Mouse (Mus musculus): ENCODE measurements around the gene Ccdc106. TPM values are rescaled to one million over a fixed set of nuclear protein-coding genes. Genes with fewer than 3 reads are reported as not detected.

Ccdc106 gene
- polyA plus RNA-seq, 1 experiment from 2014 or later, result 21.9 TPM

DNA sequence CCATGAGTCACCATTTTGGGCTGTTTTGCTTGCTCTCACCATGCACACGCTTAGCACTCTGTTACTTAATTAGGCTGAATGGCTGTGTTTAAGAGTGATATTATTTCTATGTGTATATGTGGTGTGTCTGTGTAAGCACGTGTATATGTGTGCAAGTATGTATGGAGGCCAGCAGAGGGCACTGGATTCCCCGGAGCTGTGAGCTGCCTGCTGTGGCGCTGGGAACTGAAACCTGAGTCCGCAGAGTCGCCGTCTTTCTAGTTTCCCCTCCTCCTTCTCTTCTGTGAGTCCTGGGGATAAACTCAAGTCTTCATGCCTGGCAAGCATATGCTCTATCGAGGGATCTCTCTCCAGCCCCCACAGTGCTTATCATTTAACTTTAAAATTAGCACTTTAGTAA lies 88.9 kb downstream of the Ccdc106 start:
- 78% methylated on average over 8 of the region's 8 CpGs for WGBS
- no peak overlapping the region for H3K9ac ChIP-seq (ENCODE audit: low read length)
- ATAC-seq (ENCODE audit: insufficient read depth, low FRiP score), result no peak

More for the DNA sequence above, 88.9 kb downstream of the Ccdc106 start:
- Histone ChIP-seq H3K27me3 (ENCODE audit: control insufficient read depth, insufficient read depth, low read length) (no peaks in the 10 kb centered on the region), H3K27ac (ENCODE audit: low read length) (no peak overlapping the region), H3K4me1 (ENCODE audit: control insufficient read depth, insufficient read depth, low read length) (no peaks in the 10 kb centered on the region), H3K36me3 (ENCODE audit: control insufficient read depth, insufficient read depth, low read length) (no peaks in the 10 kb centered on the region), H3K4me2 (ENCODE audit: low read depth, low read length) (no peak overlapping the region), H3K4me3 (replicated peaks; ENCODE audit: low read length) (no peak overlapping the region), H3K9me3 (replicated peaks; ENCODE audit: control insufficient read depth, low read length) (no peaks in the 10 kb centered on the region)

Other genes with a start within 250 kb of the Ccdc106 start
- not detected in 2 replicates for gene Fam71e2, start 249.3 kb upstream of the Ccdc106 start, polyA plus RNA-seq (2015; fragmentation: Nextera tagmentation; extraction: Ambion mirVana)
- 0.22 and 0.26 TPM in 2 replicates for gene Il11, start 237.7 kb upstream of the Ccdc106 start, polyA plus RNA-seq (2015; fragmentation: Nextera tagmentation; extraction: Ambion mirVana)
- gene Tmem190, start 237.6 kb upstream of the Ccdc106 start, polyA plus RNA-seq (2015; fragmentation: Nextera tagmentation; extraction: Ambion mirVana), result 0.72 and 0.79 TPM in 2 replicates
- 21.2 and 21.7 TPM in 2 replicates for gene Tmem238, start 230.9 kb upstream of the Ccdc106 start, polyA plus RNA-seq (2015; fragmentation: Nextera tagmentation; extraction: Ambion mirVana)
- 255 and 322 TPM in 2 replicates for gene Rpl28, start 227.7 kb upstream of the Ccdc106 start, polyA plus RNA-seq (2015; fragmentation: Nextera tagmentation; extraction: Ambion mirVana)
- gene Ube2s, start 208.0 kb upstream of the Ccdc106 start, polyA plus RNA-seq (2015; fragmentation: Nextera tagmentation; extraction: Ambion mirVana), result 204 and 212 TPM in 2 replicates
- 0.26 and 0.49 TPM in 2 replicates for gene Shisa7, start 175.9 kb upstream of the Ccdc106 start, polyA plus RNA-seq (2015; fragmentation: Nextera tagmentation; extraction: Ambion mirVana)
- 16.7 and 17.6 TPM in 2 replicates for gene Isoc2b, start 150.3 kb upstream of the Ccdc106 start, polyA plus RNA-seq (2015; fragmentation: Nextera tagmentation; extraction: Ambion mirVana)
- gene Isoc2a, start 143.4 kb upstream of the Ccdc106 start, polyA plus RNA-seq (2015; fragmentation: Nextera tagmentation; extraction: Ambion mirVana), result 1.1 and 1.5 TPM in 2 replicates
- 0.10 TPM in 1 of 2 replicates, not detected in the other for gene Gm36210, start 114.0 kb upstream of the Ccdc106 start, polyA plus RNA-seq (2015; fragmentation: Nextera tagmentation; extraction: Ambion mirVana)
- gene Zfp628, start 105.3 kb upstream of the Ccdc106 start, polyA plus RNA-seq (2015; fragmentation: Nextera tagmentation; extraction: Ambion mirVana), result 2.1 and 2.3 TPM in 2 replicates
- 3.0 and 4.0 TPM in 2 replicates for gene Nat14, start 98.5 kb upstream of the Ccdc106 start, polyA plus RNA-seq (2015; fragmentation: Nextera tagmentation; extraction: Ambion mirVana)
- gene Ssc5d, start 94.8 kb upstream of the Ccdc106 start, polyA plus RNA-seq (2015; fragmentation: Nextera tagmentation; extraction: Ambion mirVana), result 3.4 and 3.5 TPM in 2 replicates
- gene Sbk2, start 56.1 kb upstream of the Ccdc106 start, polyA plus RNA-seq (2015; fragmentation: Nextera tagmentation; extraction: Ambion mirVana), result 0.26 and 0.47 TPM in 2 replicates
- 0.11 TPM in 1 of 2 replicates, not detected in the other for gene Sbk3, start 49.4 kb upstream of the Ccdc106 start, polyA plus RNA-seq (2015; fragmentation: Nextera tagmentation; extraction: Ambion mirVana)
- gene Zfp579, start 24.4 kb upstream of the Ccdc106 start, polyA plus RNA-seq (2015; fragmentation: Nextera tagmentation; extraction: Ambion mirVana), result 23.0 and 26.5 TPM in 2 replicates
- 17.2 and 17.5 TPM in 2 replicates for gene Zfp524, start 6.1 kb upstream of the Ccdc106 start, polyA plus RNA-seq (2015; fragmentation: Nextera tagmentation; extraction: Ambion mirVana)
- gene Fiz1, start 5.9 kb upstream of the Ccdc106 start, polyA plus RNA-seq (2015; fragmentation: Nextera tagmentation; extraction: Ambion mirVana), result 18.9 and 22.6 TPM in 2 replicates
- gene Gm44973, start 5.1 kb upstream of the Ccdc106 start, polyA plus RNA-seq (2015; fragmentation: Nextera tagmentation; extraction: Ambion mirVana), result 0.99 and 1.3 TPM in 2 replicates
- gene Zfp865, start 177 bp upstream of the Ccdc106 start, polyA plus RNA-seq (2015; fragmentation: Nextera tagmentation; extraction: Ambion mirVana), result 3.7 and 4.1 TPM in 2 replicates
- not detected in 2 replicates for gene 4632433K11Rik, start 13.6 kb downstream of the Ccdc106 start, polyA plus RNA-seq (2015; fragmentation: Nextera tagmentation; extraction: Ambion mirVana)
- gene Zfp784, start 17.9 kb downstream of the Ccdc106 start, polyA plus RNA-seq (2015; fragmentation: Nextera tagmentation; extraction: Ambion mirVana), result 5.9 and 6.1 TPM in 2 replicates
- 19.2 and 20.2 TPM in 2 replicates for gene Zfp580, start 31.0 kb downstream of the Ccdc106 start, polyA plus RNA-seq (2015; fragmentation: Nextera tagmentation; extraction: Ambion mirVana)
- 76.3 and 81.1 TPM in 2 replicates for gene U2af2, start 41.6 kb downstream of the Ccdc106 start, polyA plus RNA-seq (2015; fragmentation: Nextera tagmentation; extraction: Ambion mirVana)
- gene Epn1, start 59.7 kb downstream of the Ccdc106 start, polyA plus RNA-seq (2015; fragmentation: Nextera tagmentation; extraction: Ambion mirVana), result 50.2 and 50.4 TPM in 2 replicates
- not detected in 2 replicates for gene Rfpl4, start 96.4 kb downstream of the Ccdc106 start, polyA plus RNA-seq (2015; fragmentation: Nextera tagmentation; extraction: Ambion mirVana)
- gene Rasl2-9, start 105.4 kb downstream of the Ccdc106 start, polyA plus RNA-seq (2015; fragmentation: Nextera tagmentation; extraction: Ambion mirVana), result 0.40 and 0.54 TPM in 2 replicates
- gene Vmn1r55, start 129.1 kb downstream of the Ccdc106 start, polyA plus RNA-seq (2015; fragmentation: Nextera tagmentation; extraction: Ambion mirVana), result not detected in 2 replicates
- gene Vmn1r56, start 176.2 kb downstream of the Ccdc106 start, polyA plus RNA-seq (2015; fragmentation: Nextera tagmentation; extraction: Ambion mirVana), result not detected in 2 replicates
- not detected in 2 replicates for gene Vmn1r57, start 197.9 kb downstream of the Ccdc106 start, polyA plus RNA-seq (2015; fragmentation: Nextera tagmentation; extraction: Ambion mirVana)

Measured in stomach, embryonic 16.5 days (tissue).